Mouse (Mus musculus) urinary bladder, adult 18-20 months (tissue): ENCODE results near the gene Rps6kb1.

ENCODE experiments used
- DNase-seq, 2 experiments: peaks; one replicate each; pipeline ENCODE4 v3.0.0; 2022; ENCODE audit warnings: low spot score in 2 of 2, mixed read lengths in 2 of 2

Gene Rps6kb1

DNA sequence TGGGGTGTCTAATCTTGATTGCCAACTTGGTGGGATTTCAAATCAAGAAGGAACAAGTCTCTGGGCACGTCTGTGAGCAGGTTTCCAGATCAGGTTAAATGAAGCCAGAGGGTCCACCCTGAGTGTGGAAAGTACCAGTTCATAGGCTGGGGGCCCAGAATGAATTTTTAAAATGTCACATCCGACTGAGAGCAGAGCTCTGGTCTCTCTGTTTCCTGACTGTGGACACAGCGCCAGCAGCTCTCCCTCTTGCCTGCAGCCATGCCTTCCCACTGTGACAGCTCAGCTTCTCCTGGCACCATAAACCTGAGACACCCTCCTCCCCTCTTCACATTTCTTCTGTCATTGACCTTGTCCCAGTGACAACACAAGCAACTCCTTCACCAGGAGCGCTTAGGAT lies 75.6 kb downstream of the Rps6kb1 start:
- no peak for DNase-seq

DNA sequence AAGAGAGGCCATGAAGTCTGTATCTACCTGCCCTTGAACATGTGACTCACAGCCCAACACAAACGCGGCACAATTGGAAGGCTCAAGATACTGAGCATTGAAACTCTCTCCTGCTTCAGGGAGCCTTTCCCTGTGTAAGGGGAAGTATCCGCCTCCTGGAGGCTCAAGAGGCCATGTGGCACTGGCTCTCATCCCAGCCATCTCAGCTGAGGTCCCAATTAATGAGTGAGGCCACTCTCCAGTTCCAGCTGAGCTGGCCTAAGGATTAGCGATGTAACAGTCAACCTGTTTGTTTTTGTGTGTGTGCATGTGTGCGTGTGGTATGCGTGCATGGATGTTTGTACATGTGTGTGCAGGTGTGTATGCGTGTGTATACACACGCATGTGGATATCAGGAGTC lies 76.3 kb downstream of the Rps6kb1 start:
- no peak for DNase-seq

DNA sequence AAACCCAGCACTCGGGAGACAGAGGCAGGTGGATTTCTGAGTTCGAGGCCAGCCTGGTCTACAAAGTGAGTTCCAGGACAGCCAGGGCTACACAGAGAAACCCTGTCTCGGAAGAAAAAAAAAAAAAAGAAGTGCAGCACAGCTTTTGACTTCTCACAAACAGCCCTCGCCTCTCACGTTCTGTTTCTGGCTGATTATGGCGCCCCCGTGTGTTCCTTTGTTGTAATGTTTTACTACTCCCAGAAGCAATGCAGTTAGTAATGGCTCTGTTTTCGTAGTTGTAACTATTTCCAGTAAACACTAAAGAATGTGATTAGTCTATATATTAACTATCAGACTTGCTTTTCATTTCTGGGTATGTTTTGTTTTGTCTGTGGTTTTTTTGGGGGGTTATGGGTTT lies 80.3 kb downstream of the Rps6kb1 start:
- peak in 1 of 2 experiments; percentile 22 for DNase-seq

DNA sequence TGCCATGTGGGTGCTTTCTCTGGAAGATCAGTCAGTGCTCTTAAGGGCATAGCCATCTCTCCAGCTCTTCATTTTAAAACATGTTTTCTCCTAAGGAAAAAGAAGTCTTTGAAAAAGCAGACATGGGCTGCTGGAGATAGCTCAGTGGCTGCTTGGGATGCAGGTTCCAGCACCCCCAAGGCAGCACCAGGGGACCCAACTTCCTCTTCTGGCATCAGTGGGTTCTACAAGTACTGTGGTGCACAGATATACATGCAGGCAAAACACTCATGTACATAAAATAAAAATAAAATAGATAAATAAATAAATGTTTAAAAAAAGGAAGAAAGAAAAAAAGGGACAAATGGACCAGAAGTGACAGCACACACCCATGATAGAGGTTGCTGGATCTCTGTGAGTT lies 82.0 kb downstream of the Rps6kb1 start:
- DNase-seq, result no peak

DNA sequence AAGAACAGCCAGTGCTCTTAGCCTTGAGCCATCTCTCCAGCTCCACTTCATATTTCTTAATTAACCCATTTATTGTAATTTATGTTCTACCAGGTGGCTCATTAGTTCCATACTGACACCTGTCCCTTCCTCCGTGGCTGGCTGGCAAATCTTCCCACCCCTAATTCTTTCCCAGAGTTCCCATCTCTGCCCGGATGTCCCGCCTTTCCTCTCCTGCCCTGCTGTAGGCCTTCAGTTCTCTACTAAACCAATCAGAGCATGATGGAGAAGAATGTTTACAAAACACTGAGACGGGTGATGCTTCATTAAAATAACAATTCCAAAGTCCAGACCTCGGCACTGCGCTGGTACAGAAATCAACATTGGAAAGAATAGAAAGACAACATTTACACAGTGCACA lies 85.7 kb downstream of the Rps6kb1 start:
- DNase-seq, result no peak

DNA sequence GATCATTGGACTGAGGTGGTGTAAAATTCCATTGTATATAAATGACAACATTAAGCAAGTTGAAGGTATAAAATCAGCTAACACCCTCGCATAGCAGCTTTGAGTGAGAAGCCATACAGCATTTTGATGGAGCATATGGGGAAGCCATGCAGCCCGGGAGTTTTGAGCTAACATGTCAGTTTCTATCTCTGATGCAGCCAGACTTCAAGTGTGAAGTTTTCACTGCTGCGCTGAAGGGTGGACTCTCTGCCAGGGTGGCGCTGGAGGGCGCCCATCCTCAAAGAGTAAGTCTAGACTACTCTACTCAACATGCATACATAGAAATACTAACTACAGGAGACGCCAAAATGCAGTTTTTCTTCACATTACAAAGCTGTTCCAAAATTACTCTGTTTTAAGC lies 87.1 kb downstream of the Rps6kb1 start:
- no peak for DNase-seq

DNA sequence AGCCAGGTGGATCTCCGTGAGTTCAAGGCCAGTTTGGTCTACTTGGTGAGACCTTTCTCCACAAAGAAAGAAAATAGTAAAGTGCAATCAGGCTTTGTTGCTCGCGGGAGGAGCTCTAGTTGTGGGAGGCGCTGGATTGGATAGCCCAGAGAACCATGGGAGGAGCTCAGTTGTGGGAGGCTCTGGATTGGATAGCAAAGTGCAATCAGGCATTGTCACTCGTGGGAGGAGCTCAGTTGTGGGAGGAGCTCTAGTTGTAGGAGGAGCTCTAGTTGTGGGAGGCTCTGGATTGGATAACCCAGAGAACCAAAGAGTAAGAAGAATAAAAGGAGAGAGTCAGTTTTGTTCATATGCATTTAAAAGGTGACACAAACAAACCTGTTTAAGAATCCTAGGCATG lies 90.6 kb downstream of the Rps6kb1 start:
- DNase-seq, result no peak
